Mouse (Mus musculus): Measurements from ENCODE around the gene Ankle2. TPM values are rescaled to one million over a fixed set of nuclear protein-coding genes. Genes with fewer than 3 reads are reported as not detected.
A peak's percentile ranks its signal among the peaks of the same experiment; 100 is the strongest.

Ankle2 gene
- polyA plus RNA-seq, 1 experiment = 14.8 TPM

- no peak for TF ChIP-seq GATA1 (IDR thresholded peaks at IDR 0.05; ENCODE audit: low read length)
Measured at GRCm38 (mm10) chr5:110270242-110270641, 39.4 kb downstream of the Ankle2 start.

GRCm38 (mm10) chr5:110274147-110274546 lies 43.3 kb downstream of the Ankle2 start:
- TF ChIP-seq GATA1 (IDR thresholded peaks at IDR 0.05; ENCODE audit: low read length) = peak; percentile 77

- TF ChIP-seq GATA1 (IDR thresholded peaks at IDR 0.05; ENCODE audit: low read length) = no peak
Measured at GRCm38 (mm10) chr5:110274846-110275245, 44.0 kb downstream of the Ankle2 start.

GRCm38 (mm10) chr5:110276391-110276790 lies 45.6 kb downstream of the Ankle2 start:
- TF ChIP-seq GATA1 (IDR thresholded peaks at IDR 0.05; ENCODE audit: low read length) = no peak

- TF ChIP-seq GATA1 (IDR thresholded peaks at IDR 0.05; ENCODE audit: low read length) = no peak
Measured at GRCm38 (mm10) chr5:110276910-110277309, 46.1 kb downstream of the Ankle2 start.

GRCm38 (mm10) chr5:110281984-110282383 lies 51.2 kb downstream of the Ankle2 start:
- TF ChIP-seq GATA1 (IDR thresholded peaks at IDR 0.05; ENCODE audit: low read length) = no peak

GRCm38 (mm10) chr5:110284536-110284935 lies 53.7 kb downstream of the Ankle2 start:
- TF ChIP-seq GATA1 (IDR thresholded peaks at IDR 0.05; ENCODE audit: low read length) = peak; percentile 71

GRCm38 (mm10) chr5:110285156-110285555 lies 54.4 kb downstream of the Ankle2 start:
- no peak for TF ChIP-seq GATA1 (IDR thresholded peaks at IDR 0.05; ENCODE audit: low read length)

- no peak for TF ChIP-seq GATA1 (IDR thresholded peaks at IDR 0.05; ENCODE audit: low read length)
Measured at GRCm38 (mm10) chr5:110285770-110286445, 55.1 kb downstream of the Ankle2 start, which contains the start of the genes Pxmp2 and Pole. Gene Pxmp2 (minus strand): TSS chr5:110286186. Gene Pole (plus strand): TSS chr5:110286306.

- no peak for TF ChIP-seq GATA1 (IDR thresholded peaks at IDR 0.05; ENCODE audit: low read length)
Measured at GRCm38 (mm10) chr5:110286446-110287083, 55.8 kb downstream of the Ankle2 start.

GRCm38 (mm10) chr5:110287084-110287475 lies 56.3 kb downstream of the Ankle2 start:
- TF ChIP-seq GATA1 (IDR thresholded peaks at IDR 0.05; ENCODE audit: low read length) = no peak

GRCm38 (mm10) chr5:110291649-110292048 lies 60.8 kb downstream of the Ankle2 start:
- no peak for TF ChIP-seq GATA1 (IDR thresholded peaks at IDR 0.05; ENCODE audit: low read length)

- no peak for TF ChIP-seq GATA1 (IDR thresholded peaks at IDR 0.05; ENCODE audit: low read length)
Measured at GRCm38 (mm10) chr5:110296637-110297036, 65.8 kb downstream of the Ankle2 start.

GRCm38 (mm10) chr5:110300591-110300990 lies 69.8 kb downstream of the Ankle2 start:
- no peak for TF ChIP-seq GATA1 (IDR thresholded peaks at IDR 0.05; ENCODE audit: low read length)

Other genes with a start within 250 kb of the Ankle2 start
- 0.49 and 0.69 TPM in 2 replicates for gene Zfp932, start 234.5 kb upstream of the Ankle2 start, polyA plus RNA-seq (2012)
- 0.03 TPM in 1 of 2 replicates, not detected in the other for gene Gm17655, start 158.5 kb upstream of the Ankle2 start, polyA plus RNA-seq (2012)
- 0.04 and 0.13 TPM in 2 replicates for gene Gm35315, start 136.6 kb upstream of the Ankle2 start, polyA plus RNA-seq (2012)
- 0.02 TPM in 1 of 2 replicates, not detected in the other for gene Plcxd1, start 131.0 kb upstream of the Ankle2 start, polyA plus RNA-seq (2012)
- gene Gtpbp6, start 122.8 kb upstream of the Ankle2 start, polyA plus RNA-seq (2012) = 37.3 and 43.7 TPM in 2 replicates
- 0.56 and 0.67 TPM in 2 replicates for gene Zfp605, start 120.9 kb upstream of the Ankle2 start, polyA plus RNA-seq (2012)
- 43.4 and 44.0 TPM in 2 replicates for gene Chfr, start 95.2 kb upstream of the Ankle2 start, polyA plus RNA-seq (2012)
- gene Golga3, start 54.3 kb upstream of the Ankle2 start, polyA plus RNA-seq (2012) = 3.1 and 3.8 TPM in 2 replicates
- gene Pgam5, start 38.9 kb downstream of the Ankle2 start, polyA plus RNA-seq (2012) = 26.3 and 27.2 TPM in 2 replicates
- 41.5 and 51.4 TPM in 2 replicates for gene Pxmp2, start 55.2 kb downstream of the Ankle2 start, polyA plus RNA-seq (2012)
- 23.3 and 35.0 TPM in 2 replicates for gene Pole, start 55.3 kb downstream of the Ankle2 start, polyA plus RNA-seq (2012)
- gene P2rx2, start 112.2 kb downstream of the Ankle2 start, polyA plus RNA-seq (2012) = not detected in 2 replicates
- gene Lrcol1, start 113.7 kb downstream of the Ankle2 start, polyA plus RNA-seq (2012) = not detected in 2 replicates
- 95.7 and 117 TPM in 2 replicates for gene Fbrsl1, start 217.5 kb downstream of the Ankle2 start, polyA plus RNA-seq (2012)

Measured in G1E-ER4 (cell line).